8 mouse cellular contexts compared by ENCODE assay signal in the genomic region with DNA sequence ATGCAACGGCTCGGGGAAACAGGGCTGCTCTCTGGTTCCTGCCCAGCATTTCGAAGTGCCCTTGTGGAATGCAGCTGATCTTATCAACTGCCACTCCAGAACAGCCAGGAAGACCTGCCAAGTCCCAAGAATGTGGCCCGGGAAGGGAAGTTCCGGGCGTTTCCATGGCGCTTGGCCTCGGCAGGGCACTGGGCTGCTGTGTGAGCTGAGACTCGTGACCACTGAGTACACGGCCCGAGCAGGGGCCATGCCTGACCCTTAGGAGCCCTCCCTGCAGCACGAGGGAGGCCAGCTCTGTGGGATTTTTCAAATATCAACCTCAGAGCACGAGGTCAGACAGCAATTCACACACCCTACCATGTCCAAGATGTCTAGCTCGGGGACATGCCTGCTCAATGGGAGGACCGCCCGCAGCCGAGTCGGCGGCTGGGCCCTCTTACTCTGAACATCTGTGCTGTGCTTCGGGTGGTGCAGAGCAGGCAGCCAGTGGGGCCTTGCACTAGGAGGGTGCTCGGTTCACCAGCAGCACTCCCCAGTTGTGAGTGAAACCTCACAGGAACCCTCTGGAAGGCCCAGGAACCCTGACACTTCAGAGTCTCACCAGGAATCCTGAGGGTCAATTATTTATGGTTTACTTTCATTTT. TPM values are rescaled to one million over a fixed set of nuclear protein-coding genes. Genes with fewer than 3 reads are reported as not detected.
DNase-seq lines count a peak whose midpoint lies in the region; ATAC-seq lines count a peak whose summit lies in the region.

No protein-coding gene starts in this region.

- no peak overlapping the region for H3K4me3 ChIP-seq in neural tube, embryonic 11.5 days (ENCODE audit: low read depth, low read length)
- no peak overlapping the region for H3K4me3 ChIP-seq in embryonic facial prominence, embryonic 12.5 days
- no peak overlapping the region for H3K4me3 ChIP-seq in midbrain, embryonic 12.5 days

- H3K4me1 ChIP-seq in neural tube, embryonic 11.5 days (ENCODE audit: control insufficient read depth, insufficient read depth, low read length) = no peaks in the 10 kb centered on the region
- H3K4me1 ChIP-seq in embryonic facial prominence, embryonic 12.5 days = peaks cover 26% of the 10 kb centered on the region
- peaks cover 18% of the 10 kb centered on the region for H3K4me1 ChIP-seq in midbrain, embryonic 12.5 days

- DNase-seq in neural tube, embryonic 11.5 days (ENCODE audit: low spot score) = no peak
- DNase-seq in neural tube, embryonic 10.5 days (ENCODE audit: extremely low spot score, low spot score) = no peak
- DNase-seq in heart, postnatal 14 days = peak; percentile 74 to 84
- peak; percentile 78 to 87 for DNase-seq in kidney, postnatal 4 days
- DNase-seq in thymus, postnatal 36 days = peak; percentile 45 to 66
- DNase-seq in cerebellum, adult 18-20 months = no peak

- ATAC-seq in neural tube, embryonic 11.5 days (ENCODE audit: insufficient read depth, low FRiP score, low TSS enrichment) = no peak
- no peak for ATAC-seq in embryonic facial prominence, embryonic 12.5 days (ENCODE audit: insufficient number of reproducible peaks, insufficient read depth, low FRiP score, low TSS enrichment)
- no peak for ATAC-seq in midbrain, embryonic 12.5 days (ENCODE audit: low FRiP score, low read depth)

- H3K36me3 ChIP-seq in neural tube, embryonic 11.5 days (ENCODE audit: control insufficient read depth, insufficient read depth, low read length) = no peaks in the 10 kb centered on the region
- H3K36me3 ChIP-seq in embryonic facial prominence, embryonic 12.5 days = no peaks in the 10 kb centered on the region
- no peaks in the 10 kb centered on the region for H3K36me3 ChIP-seq in midbrain, embryonic 12.5 days

- H3K9ac ChIP-seq in neural tube, embryonic 11.5 days (ENCODE audit: low read length) = no peak overlapping the region
- H3K9ac ChIP-seq in embryonic facial prominence, embryonic 12.5 days = no peak overlapping the region
- no peak overlapping the region for H3K9ac ChIP-seq in midbrain, embryonic 12.5 days (replicated peaks)

- no peaks in the 10 kb centered on the region for H3K27me3 ChIP-seq in neural tube, embryonic 11.5 days (ENCODE audit: control insufficient read depth, insufficient read depth, low read length)
- H3K27me3 ChIP-seq in embryonic facial prominence, embryonic 12.5 days = no peaks in the 10 kb centered on the region
- 0 out of 2 replicates have a peak, but pooled peaks cover 4% of the 10 kb centered on the region for H3K27me3 ChIP-seq in midbrain, embryonic 12.5 days

- WGBS in neural tube, embryonic 11.5 days = 63% methylated on average over 21 of the region's 21 CpGs
- WGBS in embryonic facial prominence, embryonic 12.5 days = 50% methylated on average over 21 of the region's 21 CpGs
- 55% methylated on average over 21 of the region's 21 CpGs for WGBS in midbrain, embryonic 12.5 days

- 0 out of 2 replicates have a peak overlapping the region, but pooled peaks have one; percentile 17 for H3K27ac ChIP-seq in neural tube, embryonic 11.5 days (ENCODE audit: low read depth, low read length)
- peak overlapping the region; percentile 41; the same call in 1 of the 2 replicates for H3K27ac ChIP-seq in embryonic facial prominence, embryonic 12.5 days
- peak overlapping the region; percentile 2; the same call in 1 of the 2 replicates for H3K27ac ChIP-seq in midbrain, embryonic 12.5 days (replicated peaks)

- intact Hi-C loops in heart, postnatal 14 days (cut with DNase I) = no loop called here

- no peaks in the 10 kb centered on the region for H3K9me3 ChIP-seq in neural tube, embryonic 11.5 days (ENCODE audit: control insufficient read depth, low read length)
- no peaks in the 10 kb centered on the region for H3K9me3 ChIP-seq in embryonic facial prominence, embryonic 12.5 days
- H3K9me3 ChIP-seq in midbrain, embryonic 12.5 days = no peaks in the 10 kb centered on the region

- H3K4me2 ChIP-seq in neural tube, embryonic 11.5 days (ENCODE audit: low read depth) = no peak overlapping the region; the same call in 1 of the 2 replicates
- H3K4me2 ChIP-seq in embryonic facial prominence, embryonic 12.5 days (replicated peaks) = no peak overlapping the region
- H3K4me2 ChIP-seq in midbrain, embryonic 12.5 days (replicated peaks) = no peak overlapping the region

RNA-seq across cellular contexts. Expression of gene Gpr146, which starts 1.6 kb away (rescaled TPM):
- polyA plus RNA-seq in neural tube, embryonic 11.5 days (2014; fragmentation: Nextera tagmentation; extraction: Ambion mirVana) = 2.4 TPM in 2 replicates
- 1.7 and 1.9 TPM in 2 replicates for polyA plus RNA-seq in embryonic facial prominence, embryonic 12.5 days (2016; fragmentation: Nextera tagmentation; extraction: Ambion mirVana)
- total RNA-seq in heart, postnatal 14 days (2021) = 10 to 100 TPM; 41.8 to 46.5 TPM
- 1.8 and 2.6 TPM in 2 replicates for polyA plus RNA-seq in midbrain, embryonic 12.5 days (2016; fragmentation: Nextera tagmentation; extraction: Ambion mirVana)

RNA-seq across cellular contexts. Expression of gene C130050O18Rik, which starts 26.0 kb away (rescaled TPM):
- 0.18 and 0.36 TPM in 2 replicates for polyA plus RNA-seq in neural tube, embryonic 11.5 days (2014; fragmentation: Nextera tagmentation; extraction: Ambion mirVana)
- polyA plus RNA-seq in embryonic facial prominence, embryonic 12.5 days (2016; fragmentation: Nextera tagmentation; extraction: Ambion mirVana) = 0.77 and 1.2 TPM in 2 replicates
- total RNA-seq in heart, postnatal 14 days (2021) = under 1 TPM; 0.74 to 0.80 TPM
- 0.22 and 0.36 TPM in 2 replicates for polyA plus RNA-seq in midbrain, embryonic 12.5 days (2016; fragmentation: Nextera tagmentation; extraction: Ambion mirVana)

RNA-seq across cellular contexts. Expression of gene Cyp2w1, which starts 26.7 kb away (rescaled TPM):
- not detected in 2 replicates for polyA plus RNA-seq in neural tube, embryonic 11.5 days (2014; fragmentation: Nextera tagmentation; extraction: Ambion mirVana)
- 2.6 and 4.1 TPM in 2 replicates for polyA plus RNA-seq in embryonic facial prominence, embryonic 12.5 days (2016; fragmentation: Nextera tagmentation; extraction: Ambion mirVana)
- not detected for total RNA-seq in heart, postnatal 14 days (2021)
- 0.20 and 0.64 TPM in 2 replicates for polyA plus RNA-seq in midbrain, embryonic 12.5 days (2016; fragmentation: Nextera tagmentation; extraction: Ambion mirVana)

RNA-seq across cellular contexts. Expression of gene Cox19, which starts 27.9 kb away (rescaled TPM):
- polyA plus RNA-seq in neural tube, embryonic 11.5 days (2014; fragmentation: Nextera tagmentation; extraction: Ambion mirVana) = 141 and 142 TPM in 2 replicates
- polyA plus RNA-seq in embryonic facial prominence, embryonic 12.5 days (2016; fragmentation: Nextera tagmentation; extraction: Ambion mirVana) = 110 and 112 TPM in 2 replicates
- total RNA-seq in heart, postnatal 14 days (2021) = 10 to 100 TPM; 78.6 to 85.9 TPM
- 121 and 125 TPM in 2 replicates for polyA plus RNA-seq in midbrain, embryonic 12.5 days (2016; fragmentation: Nextera tagmentation; extraction: Ambion mirVana)

RNA-seq across cellular contexts. Expression of gene Gper1, which starts 43.8 kb away (rescaled TPM):
- polyA plus RNA-seq in neural tube, embryonic 11.5 days (2014; fragmentation: Nextera tagmentation; extraction: Ambion mirVana) = 2.9 and 4.4 TPM in 2 replicates
- polyA plus RNA-seq in embryonic facial prominence, embryonic 12.5 days (2016; fragmentation: Nextera tagmentation; extraction: Ambion mirVana) = 1.6 and 1.8 TPM in 2 replicates
- 1 to 10 TPM; 2.7 TPM for total RNA-seq in heart, postnatal 14 days (2021)
- polyA plus RNA-seq in midbrain, embryonic 12.5 days (2016; fragmentation: Nextera tagmentation; extraction: Ambion mirVana) = 2.3 and 3.7 TPM in 2 replicates

Comparison
In these comparisons a context has a peak if more than half of its experiments do, and no peak if none do; other contexts are left out.
1. DNase-seq: peak in heart, postnatal 14 days (2 of 2), kidney, postnatal 4 days (2 of 2) and thymus, postnatal 36 days (2 of 2); none in neural tube, embryonic 11.5 days (single experiment), neural tube, embryonic 10.5 days (single experiment) and cerebellum, adult 18-20 months (0 of 2).
2. Peak in every context shown above with its lines, with median percentiles within 50 percentile points of each other: H3K27ac ChIP-seq.